25 mouse cellular contexts compared by ENCODE assay signal in the genomic region with DNA sequence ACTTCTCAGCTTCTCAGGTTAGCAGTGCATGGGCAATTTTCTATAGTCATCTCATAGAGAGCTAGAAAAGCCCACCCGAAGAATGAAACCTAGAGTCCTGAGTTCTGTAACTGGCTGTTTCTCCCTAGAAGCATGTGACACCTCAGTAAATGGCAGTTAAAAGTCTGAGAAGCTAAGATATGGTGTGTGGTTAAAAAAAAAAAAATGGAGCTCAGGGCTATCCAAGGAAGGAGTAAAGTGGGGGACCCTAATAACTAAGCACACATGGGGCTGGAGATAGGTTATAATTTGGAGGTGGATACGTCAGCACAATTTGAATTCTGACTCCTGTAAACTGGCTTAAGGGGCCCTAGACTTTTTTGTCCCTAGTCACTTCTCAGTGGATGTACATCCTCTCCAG.
"Had no signal": no experiment of that assay in that cellular context is flagged by ENCODE, and none has a peak within 500 bp of the region (broad histone marks: within the 10 kb centered on the region; RNA-seq: fewer than 3 reads in every experiment).

No protein-coding gene starts in this region.

- H3K9me3 ChIP-seq: heart, embryonic 10.5 days; hindbrain, embryonic 13.5 days; kidney, embryonic 15.5 days; limb, embryonic 15.5 days; liver, embryonic 13.5 days had no signal

- H3K36me3 ChIP-seq: kidney, embryonic 15.5 days; liver, embryonic 13.5 days had no signal

- H3K9ac ChIP-seq: heart, embryonic 12.5 days; hindbrain, embryonic 13.5 days; hindbrain, embryonic 15.5 days; kidney, embryonic 15.5 days; limb, embryonic 13.5 days; limb, embryonic 15.5 days; liver, embryonic 13.5 days had no signal

- ATAC-seq: hindbrain, postnatal 0 days; intestine, embryonic 16.5 days had no signal

- DNase-seq: gastrocnemius, adult 2 months; gastrocnemius, postnatal 10 days; gastrocnemius, postnatal 25 days; heart, adult 18-20 months; heart, postnatal 10 days; heart, postnatal 36 days; kidney, adult 11 months; kidney, adult 2 months; kidney, adult 9 months; kidney, postnatal 14 days; kidney, postnatal 36 days; layer of hippocampus, adult 9-11 months; layer of hippocampus, postnatal 36 days; left cerebral cortex, postnatal 4 days; liver, embryonic 13.5 days had no signal

- H3K4me3 ChIP-seq: gastrocnemius, adult 2 months; heart, embryonic 10.5 days; heart, embryonic 12.5 days; hindbrain, embryonic 13.5 days; hindbrain, embryonic 15.5 days; kidney, embryonic 15.5 days; limb, embryonic 13.5 days; limb, embryonic 15.5 days; liver, embryonic 13.5 days had no signal

- H3K27me3 ChIP-seq: heart, embryonic 12.5 days; hindbrain, embryonic 13.5 days; hindbrain, embryonic 15.5 days; kidney, embryonic 15.5 days; limb, embryonic 13.5 days; limb, embryonic 15.5 days; liver, embryonic 13.5 days had no signal

- H3K27ac ChIP-seq: gastrocnemius, adult 2 months; heart, embryonic 10.5 days; hindbrain, embryonic 13.5 days; hindbrain, embryonic 15.5 days; hindbrain, postnatal 0 days; kidney, embryonic 15.5 days; kidney, postnatal 0 days; limb, embryonic 13.5 days; limb, embryonic 15.5 days; liver, embryonic 13.5 days had no signal

- H3K4me1 ChIP-seq: heart, embryonic 10.5 days; heart, embryonic 12.5 days; hindbrain, embryonic 13.5 days; hindbrain, embryonic 15.5 days; kidney, embryonic 15.5 days; limb, embryonic 13.5 days; limb, embryonic 15.5 days had no signal
